Comparison of ENCODE assay signal across 8 mouse cellular contexts in the genomic region with DNA sequence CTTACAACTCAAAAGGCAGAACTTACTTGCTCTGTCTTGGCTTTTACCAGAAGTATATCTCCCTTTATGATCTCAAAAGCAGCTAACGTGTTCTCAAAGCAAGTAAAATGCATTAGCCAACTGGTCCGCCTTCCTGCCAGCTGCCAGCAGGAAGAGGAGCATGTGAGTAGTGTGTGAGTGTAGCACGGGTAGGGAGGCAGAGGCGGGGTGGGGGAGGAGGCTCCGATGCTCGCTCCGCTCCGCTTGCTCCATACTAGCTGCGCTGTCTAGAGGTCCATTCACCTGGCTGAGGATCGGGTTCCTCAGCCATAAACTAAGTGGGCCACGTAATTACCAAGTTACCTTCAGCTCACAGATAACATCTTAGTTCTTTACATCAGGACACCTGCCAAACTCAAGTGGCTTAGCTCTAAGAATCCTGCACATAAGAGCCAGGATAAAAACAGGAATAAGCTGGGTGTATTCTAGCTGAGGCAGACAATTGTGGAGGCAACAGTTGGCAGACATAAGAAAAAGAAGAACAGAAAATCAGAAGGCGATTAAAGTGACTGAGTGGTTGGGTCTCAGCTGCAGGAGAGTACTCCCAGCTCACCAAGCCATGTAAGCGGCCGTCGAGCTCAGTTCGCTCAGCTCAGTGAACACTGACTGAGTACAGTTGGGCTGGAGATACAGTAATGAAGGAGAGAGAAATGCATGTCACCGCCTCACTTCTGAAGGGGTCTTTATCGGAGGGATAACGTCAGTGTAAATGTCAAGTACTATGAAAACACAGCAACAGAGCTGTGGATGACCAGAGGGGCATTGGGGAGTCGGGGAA.
DNase-seq lines count a peak whose midpoint lies in the region; ATAC-seq and TF ChIP-seq lines count a peak whose summit lies in the region.

No protein-coding gene starts in this region.

- no peaks in the 10 kb centered on the region for H3K9me3 ChIP-seq in heart, embryonic 10.5 days

- H3K4me3 ChIP-seq in heart, embryonic 10.5 days, result no peak overlapping the region
- H3K4me3 ChIP-seq in layer of hippocampus, adult 2 months, result no peak overlapping the region; the same call in 1 of the 2 replicates

- peak; percentile 92 for ATAC-seq in common myeloid progenitor, adult 5-6 weeks (replicated peaks; ENCODE audit: low read depth, poor library complexity, severe bottlenecking)
- ATAC-seq in megakaryocyte-erythroid progenitor cell, adult 5-6 weeks (replicated peaks; ENCODE audit: low FRiP score, low TSS enrichment, poor library complexity, severe bottlenecking), result peak; percentile 70

- peaks cover 29% of the 10 kb centered on the region for H3K4me1 ChIP-seq in heart, embryonic 10.5 days

- intact Hi-C loops in heart, postnatal 36 days (cut with DNase I), result no loop called here

- no peaks in the 10 kb centered on the region for H3K27me3 ChIP-seq in heart, embryonic 10.5 days (ENCODE audit: insufficient read depth, poor library complexity, severe bottlenecking)

- DNase-seq in heart, embryonic 10.5 days (ENCODE audit: low spot score), result peak; percentile 67
- DNase-seq in heart, postnatal 36 days, result no peak
- DNase-seq in heart, postnatal 4 days, result peak; percentile 44
- DNase-seq in layer of hippocampus, adult 2 months (ENCODE audit: low spot score in 2 of 2), result peak; percentile 56 to 69
- peak; percentile 78 to 87 for DNase-seq in thymus, postnatal 36 days
- no peak for DNase-seq in spleen, postnatal 4 days (ENCODE audit: low spot score in 2 of 2)

- no peak overlapping the region for H3K27ac ChIP-seq in heart, embryonic 10.5 days
- H3K27ac ChIP-seq in layer of hippocampus, adult 2 months, result no peak overlapping the region

- peaks cover 9% of the 10 kb centered on the region; the same call in 1 of the 2 replicates for H3K36me3 ChIP-seq in heart, embryonic 10.5 days

- TF ChIP-seq CTCF in layer of hippocampus, adult 2 months (conservative IDR thresholded peaks at IDR 0.05), result no peak

- WGBS in heart, embryonic 10.5 days, result 75% methylated on average over 20 of the region's 20 CpGs

Comparison
In these comparisons a context has a peak if more than half of its experiments do, and no peak if none do; other contexts are left out.
1. DNase-seq: peak in heart, embryonic 10.5 days (single experiment), heart, postnatal 4 days (single experiment), layer of hippocampus, adult 2 months (2 of 2) and thymus, postnatal 36 days (2 of 2); none in heart, postnatal 36 days (0 of 2) and spleen, postnatal 4 days (0 of 2).